Mouse (Mus musculus): ENCODE results near the gene Nploc4. TPM values are rescaled to one million over a fixed set of nuclear protein-coding genes. Genes with fewer than 3 reads are reported as not detected.

Nploc4 gene
- polyA plus RNA-seq, 1 experiment = 61.8 TPM

DNA sequence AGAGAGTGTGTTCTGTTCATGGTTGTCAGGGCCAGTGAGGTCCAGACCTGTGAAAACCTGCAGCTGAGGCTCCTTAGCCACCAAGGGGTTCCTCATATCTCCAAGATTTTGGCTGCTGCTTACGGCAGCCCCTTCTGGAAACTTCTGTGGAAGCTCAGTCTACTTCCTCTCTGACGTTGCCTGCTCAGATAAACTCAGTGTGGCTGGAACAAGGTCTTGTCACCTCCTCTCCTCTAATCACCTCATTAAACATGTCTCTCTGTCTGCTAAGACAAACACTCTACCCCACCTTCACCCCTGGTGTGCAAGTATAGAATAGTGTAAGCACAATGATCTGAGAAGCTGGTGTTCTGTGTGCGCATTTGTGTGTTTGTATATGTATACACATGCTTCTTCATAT is 8.0 kb upstream of the Nploc4 start:
- Histone ChIP-seq H3ac (ENCODE audit: control insufficient read depth, insufficient read length) (no peak overlapping the region), H3K27me3 (ENCODE audit: control insufficient read depth, insufficient read depth, insufficient read length) (peaks cover 5% of the 10 kb centered on the region), H3K4me2 (ENCODE audit: low read depth) (no peak overlapping the region), H3K4me3 (no peak overlapping the region), H3K36me3 (ENCODE audit: control insufficient read depth, insufficient read depth) (no peaks in the 10 kb centered on the region), H3K79me2 (ENCODE audit: control insufficient read depth, insufficient read depth) (no peaks in the 10 kb centered on the region)
- TF ChIP-seq MYOG (IDR thresholded peaks at IDR 0.05; ENCODE audit: control insufficient read depth in 1 of 3, insufficient read depth in 1 of 3, insufficient read length in 2 of 3, low read depth in 2 of 3) (no peak), CEBPB (IDR thresholded peaks at IDR 0.05; ENCODE audit: insufficient read depth, poor library complexity, severe bottlenecking) (no peak), MYOD1 (IDR thresholded peaks at IDR 0.05; ENCODE audit: control insufficient read depth in 1 of 3, insufficient read length in 2 of 3, low read depth in 2 of 3) (no peak), REST (IDR thresholded peaks at IDR 0.05; ENCODE audit: insufficient read depth, insufficient read length) (no peak), MAX (IDR thresholded peaks at IDR 0.05; ENCODE audit: low read depth) (no peak), TCF3 (IDR thresholded peaks at IDR 0.05; ENCODE audit: insufficient read length, low read depth) (no peak), POLR2A (IDR thresholded peaks at IDR 0.05; ENCODE audit: insufficient read length, low read depth) (no peak), SRF (IDR thresholded peaks at IDR 0.05; ENCODE audit: control insufficient read depth, insufficient read length, low read depth) (no peak), TCF12 (IDR thresholded peaks at IDR 0.05; ENCODE audit: insufficient read depth, poor library complexity, severe bottlenecking) (no peak), E2F4 (IDR thresholded peaks at IDR 0.05; ENCODE audit: insufficient read depth) (no peak), USF1 (IDR thresholded peaks at IDR 0.05; ENCODE audit: low read depth) (no peak), POLR2AphosphoS2 (IDR thresholded peaks at IDR 0.05; ENCODE audit: insufficient read length, low read depth) (no peak)

DNA sequence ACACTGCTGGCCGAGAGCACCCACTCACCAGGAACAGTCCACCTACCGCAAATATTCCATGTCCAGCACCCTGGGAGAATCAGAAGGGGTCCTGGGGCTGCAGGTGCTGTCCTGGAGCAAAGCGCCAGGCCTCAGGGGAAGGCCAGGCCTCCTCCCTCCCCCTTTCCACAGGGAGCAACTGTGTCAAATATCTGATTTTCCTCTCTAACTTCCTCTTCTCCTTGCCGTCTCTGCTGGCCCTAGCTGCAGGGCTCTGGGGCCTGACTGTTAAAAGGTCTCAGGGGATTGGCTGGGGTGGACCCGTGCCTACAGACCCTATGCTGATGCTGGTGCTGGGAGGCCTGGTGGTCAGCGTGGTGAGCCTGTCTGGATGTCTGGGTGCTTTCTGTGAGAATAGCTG is 6.6 kb upstream of the Nploc4 start:
- no peak overlapping the region for H3K4me2 ChIP-seq (ENCODE audit: low read depth)
- peaks cover 5% of the 10 kb centered on the region for H3K27me3 ChIP-seq (ENCODE audit: control insufficient read depth, insufficient read depth, insufficient read length)
- H3K36me3 ChIP-seq (ENCODE audit: control insufficient read depth, insufficient read depth) = no peaks in the 10 kb centered on the region
- H3ac ChIP-seq (ENCODE audit: control insufficient read depth, insufficient read length) = no peak overlapping the region
- no peak overlapping the region for H3K4me3 ChIP-seq
- H3K79me2 ChIP-seq (ENCODE audit: control insufficient read depth, insufficient read depth) = no peaks in the 10 kb centered on the region
- TF ChIP-seq MYOG (IDR thresholded peaks at IDR 0.05; ENCODE audit: control insufficient read depth in 1 of 3, insufficient read depth in 1 of 3, insufficient read length in 2 of 3, low read depth in 2 of 3) (no peak), TCF3 (IDR thresholded peaks at IDR 0.05; ENCODE audit: insufficient read length, low read depth) (no peak), REST (IDR thresholded peaks at IDR 0.05; ENCODE audit: insufficient read depth, insufficient read length) (no peak), MAX (IDR thresholded peaks at IDR 0.05; ENCODE audit: low read depth) (no peak), E2F4 (IDR thresholded peaks at IDR 0.05; ENCODE audit: insufficient read depth) (no peak), POLR2A (IDR thresholded peaks at IDR 0.05; ENCODE audit: insufficient read length, low read depth) (no peak), TCF12 (IDR thresholded peaks at IDR 0.05; ENCODE audit: insufficient read depth, poor library complexity, severe bottlenecking) (no peak), SRF (IDR thresholded peaks at IDR 0.05; ENCODE audit: control insufficient read depth, insufficient read length, low read depth) (no peak), MYOD1 (IDR thresholded peaks at IDR 0.05; ENCODE audit: control insufficient read depth in 1 of 3, insufficient read length in 2 of 3, low read depth in 2 of 3) (no peak), CEBPB (IDR thresholded peaks at IDR 0.05; ENCODE audit: insufficient read depth, poor library complexity, severe bottlenecking) (no peak), POLR2AphosphoS2 (IDR thresholded peaks at IDR 0.05; ENCODE audit: insufficient read length, low read depth) (no peak), USF1 (IDR thresholded peaks at IDR 0.05; ENCODE audit: low read depth) (no peak)

GRCm38 (mm10) chr11:120442765-120443280 is 5.3 kb upstream of the Nploc4 start:
- Histone ChIP-seq H3K4me2 (ENCODE audit: low read depth) (no peak overlapping the region), H3K27me3 (ENCODE audit: control insufficient read depth, insufficient read depth, insufficient read length) (peaks cover 5% of the 10 kb centered on the region), H3K79me2 (ENCODE audit: control insufficient read depth, insufficient read depth) (no peaks in the 10 kb centered on the region), H3K4me3 (no peak overlapping the region), H3ac (ENCODE audit: control insufficient read depth, insufficient read length) (no peak overlapping the region), H3K36me3 (ENCODE audit: control insufficient read depth, insufficient read depth) (no peaks in the 10 kb centered on the region)
- TF ChIP-seq MYOG (IDR thresholded peaks at IDR 0.05; ENCODE audit: control insufficient read depth in 1 of 3, insufficient read depth in 1 of 3, insufficient read length in 2 of 3, low read depth in 2 of 3) (no peak), POLR2A (IDR thresholded peaks at IDR 0.05; ENCODE audit: insufficient read length, low read depth) (no peak)

DNA sequence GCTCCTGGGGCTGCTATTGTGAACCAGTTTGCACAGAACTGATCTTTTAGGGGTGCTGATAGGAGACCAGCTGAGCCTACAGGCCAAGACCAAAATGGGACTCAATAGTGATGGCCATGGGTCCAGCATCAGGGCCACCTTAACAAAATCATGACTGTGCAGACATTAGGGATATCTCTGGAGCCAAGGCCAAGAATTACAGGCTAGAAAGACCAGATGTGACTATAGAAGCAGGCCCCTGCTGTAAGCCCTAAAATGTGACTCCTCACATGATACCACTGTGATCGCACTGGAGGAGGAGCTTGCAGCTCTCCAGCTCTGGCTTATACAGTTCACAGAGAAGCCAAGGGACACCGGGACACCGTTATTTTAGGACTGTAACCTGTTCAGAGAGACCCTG is 4.8 kb upstream of the Nploc4 start, which contains the start of gene Tspan10:
Gene Tspan10, plus strand, starts transcription at position 301 of the 400 bp plus-strand sequence.
- Histone ChIP-seq H3K27me3 (ENCODE audit: control insufficient read depth, insufficient read depth, insufficient read length) (peaks cover 5% of the 10 kb centered on the region), H3K4me3 (no peak within 1 kb of the TSS), H3K4me2 (ENCODE audit: low read depth) (no peak within 1 kb of the TSS), H3K36me3 (ENCODE audit: control insufficient read depth, insufficient read depth) (no peaks in the 10 kb centered on the region), H3ac (ENCODE audit: control insufficient read depth, insufficient read length) (no peak within 1 kb of the TSS), H3K79me2 (ENCODE audit: control insufficient read depth, insufficient read depth) (no peaks in the 10 kb centered on the region)
- TF ChIP-seq SRF (IDR thresholded peaks at IDR 0.05; ENCODE audit: control insufficient read depth, insufficient read length, low read depth) (no peak), USF1 (IDR thresholded peaks at IDR 0.05; ENCODE audit: low read depth) (no peak), REST (IDR thresholded peaks at IDR 0.05; ENCODE audit: insufficient read depth, insufficient read length) (no peak), CEBPB (IDR thresholded peaks at IDR 0.05; ENCODE audit: insufficient read depth, poor library complexity, severe bottlenecking) (no peak), E2F4 (IDR thresholded peaks at IDR 0.05; ENCODE audit: insufficient read depth) (no peak)

- Histone ChIP-seq H3K4me3 (peak overlapping the region; percentile 85), H3K36me3 (ENCODE audit: control insufficient read depth, insufficient read depth) (peaks cover 8% of the 10 kb centered on the region), H3K27me3 (ENCODE audit: control insufficient read depth, insufficient read depth, insufficient read length) (no peaks in the 10 kb centered on the region), H3K4me2 (ENCODE audit: low read depth) (peak overlapping the region; percentile 68), H3ac (ENCODE audit: control insufficient read depth, insufficient read length) (peak overlapping the region; percentile 28), H3K79me2 (ENCODE audit: control insufficient read depth, insufficient read depth) (peaks cover 40% of the 10 kb centered on the region)
- TF ChIP-seq REST (IDR thresholded peaks at IDR 0.05; ENCODE audit: insufficient read depth, insufficient read length) = no peak
- no peak for TF ChIP-seq E2F4 (IDR thresholded peaks at IDR 0.05; ENCODE audit: insufficient read depth)
- no peak for TF ChIP-seq MYOD1 (IDR thresholded peaks at IDR 0.05; ENCODE audit: control insufficient read depth in 1 of 3, insufficient read length in 2 of 3, low read depth in 2 of 3)
- no peak for TF ChIP-seq TCF12 (IDR thresholded peaks at IDR 0.05; ENCODE audit: insufficient read depth, poor library complexity, severe bottlenecking)
- no peak for TF ChIP-seq POLR2AphosphoS2 (IDR thresholded peaks at IDR 0.05; ENCODE audit: insufficient read length, low read depth)
- TF ChIP-seq USF1 (IDR thresholded peaks at IDR 0.05; ENCODE audit: low read depth) = no peak
- no peak for TF ChIP-seq TCF3 (IDR thresholded peaks at IDR 0.05; ENCODE audit: insufficient read length, low read depth)
- TF ChIP-seq MAX (IDR thresholded peaks at IDR 0.05; ENCODE audit: low read depth) = no peak
- TF ChIP-seq CEBPB (IDR thresholded peaks at IDR 0.05; ENCODE audit: insufficient read depth, poor library complexity, severe bottlenecking) = no peak
- no peak for TF ChIP-seq MYOG (IDR thresholded peaks at IDR 0.05; ENCODE audit: control insufficient read depth in 1 of 3, insufficient read depth in 1 of 3, insufficient read length in 2 of 3, low read depth in 2 of 3)
- TF ChIP-seq POLR2A (IDR thresholded peaks at IDR 0.05; ENCODE audit: insufficient read length, low read depth) = no peak
- no peak for TF ChIP-seq SRF (IDR thresholded peaks at IDR 0.05; ENCODE audit: control insufficient read depth, insufficient read length, low read depth)
Measured at GRCm38 (mm10) chr11:120437857-120438385, 413 bp upstream of the Nploc4 start.

All from myocyte (in vitro differentiated cells).